Mouse (Mus musculus): ENCODE measurements at regions not wholly inside any gene's neighbourhood (a gene's known extent, or its start where the extent isn't known, plus 50 kb on each side); places are given as distances from the start of the nearest gene placed in this dataset.

- DNase-seq (ENCODE audit: low read depth, low spot score): no peak
- Histone ChIP-seq H3K27me3 (ENCODE audit: control insufficient read depth in 1 of 2, insufficient read depth in 2 of 2, low read length in 2 of 2) (no peaks in the 10 kb centered on the region), H3K27ac (ENCODE audit: control insufficient read depth, low read depth, low read length) (no peak overlapping the region), H3K79me2 (ENCODE audit: control insufficient read depth, insufficient read depth, low read length, poor library complexity) (no peaks in the 10 kb centered on the region), H3K9ac (ENCODE audit: control insufficient read depth, low read depth, low read length, poor library complexity, severe bottlenecking) (no peak overlapping the region), H3K9me3 (replicated peaks; ENCODE audit: insufficient read depth, low read length) (no peaks in the 10 kb centered on the region), H3K4me3 (ENCODE audit: control insufficient read depth in 1 of 2, insufficient read depth in 1 of 2, low read depth in 2 of 2, low read length in 2 of 2) (no peak overlapping the region), H3K4me1 (ENCODE audit: control insufficient read depth in 1 of 2, insufficient read depth in 2 of 2, low read length in 2 of 2) (no peaks in the 10 kb centered on the region), H3K36me3 (ENCODE audit: control insufficient read depth in 1 of 2, insufficient read depth in 2 of 2, low read length in 2 of 2) (no peaks in the 10 kb centered on the region)
- TF ChIP-seq USF1 (IDR thresholded peaks at IDR 0.05; ENCODE audit: low read depth, low read length) (no peak), MXI1 (IDR thresholded peaks at IDR 0.05; ENCODE audit: low read depth, low read length) (no peak), ZNF384 (IDR thresholded peaks at IDR 0.05; ENCODE audit: low read depth, low read length) (no peak)
These were observed 58.4 kb downstream of the Foxb1 start for GRCm38 (mm10) chr9:69702156-69702928.

- Histone ChIP-seq H3K9me3 (replicated peaks; ENCODE audit: insufficient read depth, low read length) (no peaks in the 10 kb centered on the region), H3K4me1 (ENCODE audit: control insufficient read depth in 1 of 2, insufficient read depth in 2 of 2, low read length in 2 of 2) (no peaks in the 10 kb centered on the region), H3K4me3 (ENCODE audit: control insufficient read depth in 1 of 2, insufficient read depth in 1 of 2, low read depth in 2 of 2, low read length in 2 of 2) (no peak overlapping the region), H3K27ac (ENCODE audit: control insufficient read depth, low read depth, low read length) (no peak overlapping the region), H3K36me3 (ENCODE audit: control insufficient read depth in 1 of 2, insufficient read depth in 2 of 2, low read length in 2 of 2) (no peaks in the 10 kb centered on the region), H3K27me3 (ENCODE audit: control insufficient read depth in 1 of 2, insufficient read depth in 2 of 2, low read length in 2 of 2) (no peaks in the 10 kb centered on the region), H3K79me2 (ENCODE audit: control insufficient read depth, insufficient read depth, low read length, poor library complexity) (no peaks in the 10 kb centered on the region), H3K9ac (ENCODE audit: control insufficient read depth, low read depth, low read length, poor library complexity, severe bottlenecking) (no peak overlapping the region)
- TF ChIP-seq MAFK (IDR thresholded peaks at IDR 0.05; ENCODE audit: borderline replicate concordance, low read depth, low read length) (no peak), KAT2A (conservative IDR thresholded peaks at IDR 0.05; ENCODE audit: low read depth, low read length) (no peak), EP300 (IDR thresholded peaks at IDR 0.05; ENCODE audit: low read depth in 1 of 2, low read length in 2 of 2) (no peak), POLR2AphosphoS5 (IDR thresholded peaks at IDR 0.05; ENCODE audit: borderline replicate concordance, low read depth, low read length) (no peak), CHD1 (IDR thresholded peaks at IDR 0.05; ENCODE audit: low read depth, low read length) (no peak), POLR2AphosphoS2 (IDR thresholded peaks at IDR 0.05; ENCODE audit: low read length) (no peak), MEF2A (IDR thresholded peaks at IDR 0.05; ENCODE audit: extremely low read depth, insufficient replicate concordance, low read depth, low read length, poor library complexity, severe bottlenecking) (no peak), ZKSCAN1 (IDR thresholded peaks at IDR 0.05; ENCODE audit: low read depth, low read length) (no peak), TBP (IDR thresholded peaks at IDR 0.05; ENCODE audit: low read depth, low read length) (no peak), USF2 (IDR thresholded peaks at IDR 0.05; ENCODE audit: borderline replicate concordance in 1 of 2, insufficient read depth in 1 of 2, low read depth in 1 of 2, low read length in 2 of 2) (no peak), E2F4 (IDR thresholded peaks at IDR 0.05; ENCODE audit: borderline replicate concordance, low read depth, low read length) (no peak), TAL1 (IDR thresholded peaks at IDR 0.05; ENCODE audit: low read length) (no peak), CTCF (IDR thresholded peaks at IDR 0.05 in 2 of 3, conservative IDR thresholded peaks at IDR 0.05 in 1 of 3; ENCODE audit: control insufficient read depth in 1 of 3, insufficient read depth in 1 of 3, low read depth in 2 of 3, low read length in 3 of 3, poor library complexity in 1 of 3, severe bottlenecking in 1 of 3) (no peak), JUND (IDR thresholded peaks at IDR 0.05; ENCODE audit: low read depth, low read length) (no peak), TCF12 (IDR thresholded peaks at IDR 0.05; ENCODE audit: low read depth, low read length) (no peak), ETS1 (IDR thresholded peaks at IDR 0.05; ENCODE audit: low read depth, low read length) (no peak), ZMIZ1 (IDR thresholded peaks at IDR 0.05; ENCODE audit: low read depth, low read length) (no peak)
- DNase-seq (ENCODE audit: low read depth, low spot score): no peak
These were observed 60.0 kb downstream of the Foxb1 start for GRCm38 (mm10) chr9:69700696-69701095.

Data from MEL (cell line).